13 mouse cellular contexts compared by ENCODE assay signal in genomic region chr11:83993428-83993827, GRCm38 (mm10). TPM values are rescaled to one million over a fixed set of nuclear protein-coding genes. Genes with fewer than 3 reads are reported as not detected.
DNase-seq lines count a peak whose midpoint lies in the region; ATAC-seq lines count a peak whose summit lies in the region.
"Had no signal": no experiment of that assay in that cellular context is flagged by ENCODE, and none has a peak within 500 bp of the region (broad histone marks: within the 10 kb centered on the region; RNA-seq: fewer than 3 reads in every experiment).

No protein-coding gene starts in this region.

- intact Hi-C loops in left cerebral cortex, postnatal 10 days (cut with DNase I), result no loop called here

- H3K27ac ChIP-seq in kidney, embryonic 15.5 days, result no peak overlapping the region
- H3K27ac ChIP-seq: hindbrain, postnatal 0 days; midbrain, embryonic 10.5 days; neural tube, embryonic 15.5 days had no signal

- no peaks in the 10 kb centered on the region for H3K9me3 ChIP-seq in kidney, embryonic 15.5 days (replicated peaks)
- H3K9me3 ChIP-seq: midbrain, embryonic 10.5 days; neural tube, embryonic 15.5 days had no signal

- H3K4me2 ChIP-seq in kidney, embryonic 15.5 days, result no peak overlapping the region
- H3K4me2 ChIP-seq: neural tube, embryonic 15.5 days had no signal

- no peak overlapping the region for H3K4me3 ChIP-seq in kidney, embryonic 15.5 days (replicated peaks)
- H3K4me3 ChIP-seq: midbrain, embryonic 10.5 days; neural tube, embryonic 15.5 days had no signal

- WGBS in kidney, embryonic 15.5 days, result 65% methylated on average over 2 of the region's 2 CpGs

- no peak for ATAC-seq in kidney, embryonic 15.5 days (replicated peaks; ENCODE audit: low FRiP score)
- ATAC-seq: forebrain, postnatal 0 days; hindbrain, postnatal 0 days had no signal

- H3K4me1 ChIP-seq in kidney, embryonic 15.5 days, result no peaks in the 10 kb centered on the region
- H3K4me1 ChIP-seq: midbrain, embryonic 10.5 days; neural tube, embryonic 15.5 days had no signal

- no peaks in the 10 kb centered on the region for H3K27me3 ChIP-seq in kidney, embryonic 15.5 days
- H3K27me3 ChIP-seq: neural tube, embryonic 15.5 days had no signal

- peak; percentile 8 to 34 for DNase-seq in adrenal gland, postnatal 36 days
- DNase-seq in adrenal gland, postnatal 14 days, result no peak
- peak; percentile 17 for DNase-seq in kidney, adult 18-20 months
- peak; percentile 41 to 67 for DNase-seq in kidney, postnatal 25 days
- DNase-seq in lung, postnatal 36 days, result peak; percentile 88
- DNase-seq in left cerebral cortex, postnatal 10 days (ENCODE audit: extremely low spot score in 1 of 2, low spot score in 2 of 2), result no peak
- no peak for DNase-seq in frontal cortex, postnatal 10 days (ENCODE audit: low spot score in 2 of 2)
- DNase-seq: forebrain, postnatal 0 days; gastrocnemius, postnatal 14 days had no signal

- no peak overlapping the region for H3K9ac ChIP-seq in kidney, embryonic 15.5 days
- H3K9ac ChIP-seq: forebrain, postnatal 0 days; neural tube, embryonic 15.5 days had no signal

- peaks cover 77% of the 10 kb centered on the region for H3K36me3 ChIP-seq in kidney, embryonic 15.5 days

RNA-seq across cellular contexts. Expression of gene Synrg, which starts 29.2 kb away (rescaled TPM):
- 10 to 100 TPM; 48.4 to 49.2 TPM for total RNA-seq in adrenal gland, postnatal 36 days (2021)
- total RNA-seq in adrenal gland, postnatal 14 days (2021), result 38.6 and 45.5 TPM in 2 replicates
- polyA plus RNA-seq in kidney, embryonic 15.5 days (2015; fragmentation: Nextera tagmentation; extraction: Ambion mirVana), result 10.1 and 10.5 TPM in 2 replicates
- 10 to 100 TPM; 46.6 to 50.9 TPM for total RNA-seq in left cerebral cortex, postnatal 10 days (2021)

RNA-seq across cellular contexts. Expression of gene Ddx52, which starts 51.6 kb away (rescaled TPM):
- 10 to 100 TPM; 20.0 to 21.7 TPM for total RNA-seq in adrenal gland, postnatal 36 days (2021)
- total RNA-seq in adrenal gland, postnatal 14 days (2021), result 18.7 and 19.7 TPM in 2 replicates
- 40.3 and 42.6 TPM in 2 replicates for polyA plus RNA-seq in kidney, embryonic 15.5 days (2015; fragmentation: Nextera tagmentation; extraction: Ambion mirVana)
- total RNA-seq in left cerebral cortex, postnatal 10 days (2021), result 10 to 100 TPM; 12.4 to 12.5 TPM

Comparison
In these comparisons a context has a peak if more than half of its experiments do, and no peak if none do; other contexts are left out.
1. DNase-seq: peak in adrenal gland, postnatal 36 days (2 of 2), kidney, adult 18-20 months (single experiment), kidney, postnatal 25 days (2 of 2) and lung, postnatal 36 days (single experiment); none in adrenal gland, postnatal 14 days (single experiment), left cerebral cortex, postnatal 10 days (0 of 2) and frontal cortex, postnatal 10 days (0 of 2).